Comparison of ENCODE assay signal across 9 mouse cellular contexts in the genomic region with DNA sequence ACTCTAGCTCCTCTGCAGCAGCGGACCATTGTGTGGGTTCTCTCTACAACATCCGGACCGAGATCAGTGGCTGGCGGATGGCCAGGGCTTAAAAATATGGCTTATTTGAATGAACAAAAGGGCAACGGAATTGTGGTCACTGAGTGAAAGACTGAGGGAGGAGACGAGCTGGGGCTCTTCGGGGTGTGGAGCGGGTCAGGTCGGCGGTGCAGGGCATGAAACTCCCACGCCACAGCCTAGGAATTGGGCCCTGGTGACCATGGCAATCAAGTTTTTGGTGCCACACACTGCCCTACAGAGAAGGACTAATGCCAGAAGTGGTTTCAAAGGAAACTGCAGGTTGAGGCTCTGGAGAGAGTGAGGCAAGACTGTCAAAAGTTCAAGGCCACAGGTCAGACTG. TPM values are rescaled to one million over a fixed set of nuclear protein-coding genes. Genes with fewer than 3 reads are reported as not detected.
A peak's percentile ranks its signal among the peaks of the same experiment; 100 is the strongest.
DNase-seq lines count a peak whose midpoint lies in the region; ATAC-seq and TF ChIP-seq lines count a peak whose summit lies in the region.
"Had no signal": no experiment of that assay in that cellular context is flagged by ENCODE, and none has a peak within 500 bp of the region (broad histone marks: within the 10 kb centered on the region; RNA-seq: fewer than 3 reads in every experiment).

No protein-coding gene starts in this region.

- no peak overlapping the region for H3K4me2 ChIP-seq in heart, embryonic 16.5 days (ENCODE audit: low read depth, low read length)
- peak overlapping the region; percentile 14; the same call in 1 of the 2 replicates for H3K4me2 ChIP-seq in kidney, embryonic 16.5 days (replicated peaks; ENCODE audit: low read depth, low read length)
- H3K4me2 ChIP-seq: heart, embryonic 13.5 days had no signal

- no peaks in the 10 kb centered on the region for H3K36me3 ChIP-seq in heart, embryonic 16.5 days (ENCODE audit: control insufficient read depth, insufficient read depth)
- H3K36me3 ChIP-seq in kidney, embryonic 16.5 days (ENCODE audit: insufficient read depth, low read length) = no peaks in the 10 kb centered on the region

- no peak overlapping the region for H3K9ac ChIP-seq in heart, embryonic 16.5 days (ENCODE audit: low read length)
- H3K9ac ChIP-seq in kidney, embryonic 16.5 days (replicated peaks; ENCODE audit: low read length) = 0 out of 2 replicates have a peak overlapping the region, but pooled peaks have one; percentile 45
- H3K9ac ChIP-seq: heart, embryonic 13.5 days had no signal

- ATAC-seq in heart, embryonic 16.5 days (replicated peaks; ENCODE audit: extremely low read depth, insufficient read depth, low FRiP score) = no peak
- no peak for ATAC-seq in kidney, embryonic 16.5 days (ENCODE audit: low FRiP score, low TSS enrichment)
- ATAC-seq in neutrophil, adult 5-6 weeks (ENCODE audit: extremely low read depth, insufficient number of reproducible peaks, low FRiP score, poor library complexity, severe bottlenecking) = peak; percentile 33; the same call in 1 of the 2 replicates

- TF ChIP-seq CTCF in brain, embryonic 14.5 days (IDR thresholded peaks at IDR 0.05; ENCODE audit: borderline replicate concordance, extremely low read depth, insufficient read depth, insufficient read length) = no peak

- H3K4me1 ChIP-seq in heart, embryonic 16.5 days (ENCODE audit: control insufficient read depth, insufficient read depth, low read length) = peaks cover 15% of the 10 kb centered on the region
- H3K4me1 ChIP-seq in kidney, embryonic 16.5 days (ENCODE audit: insufficient read depth, low read length) = peaks cover 55% of the 10 kb centered on the region

- H3K9me3 ChIP-seq in heart, embryonic 16.5 days (replicated peaks; ENCODE audit: control insufficient read depth, low read length) = no peaks in the 10 kb centered on the region
- no peaks in the 10 kb centered on the region for H3K9me3 ChIP-seq in kidney, embryonic 16.5 days (ENCODE audit: low read length)
- H3K9me3 ChIP-seq: heart, embryonic 13.5 days had no signal

- peak overlapping the region; percentile 58 for H3K27ac ChIP-seq in heart, embryonic 16.5 days (ENCODE audit: low read length)
- H3K27ac ChIP-seq in kidney, embryonic 16.5 days (ENCODE audit: low read length) = peak overlapping the region; percentile 92
- H3K27ac ChIP-seq: heart, embryonic 13.5 days had no signal

- no peak overlapping the region for H3K4me3 ChIP-seq in heart, embryonic 16.5 days (ENCODE audit: low read length)
- no peak overlapping the region for H3K4me3 ChIP-seq in kidney, embryonic 16.5 days (ENCODE audit: low read length)
- H3K4me3 ChIP-seq: heart, embryonic 13.5 days had no signal

- WGBS in heart, embryonic 16.5 days = 56% methylated on average over 11 of the region's 11 CpGs
- WGBS in kidney, embryonic 16.5 days = 10% methylated on average over 11 of the region's 11 CpGs

- H3K27me3 ChIP-seq in heart, embryonic 16.5 days (ENCODE audit: control insufficient read depth, insufficient read depth, low read length) = no peaks in the 10 kb centered on the region
- H3K27me3 ChIP-seq in kidney, embryonic 16.5 days (ENCODE audit: insufficient read depth, low read length) = no peaks in the 10 kb centered on the region
- H3K27me3 ChIP-seq: heart, embryonic 13.5 days had no signal

- DNase-seq in heart, adult 8-10 months (ENCODE audit: low spot score) = no peak
- peak; percentile 68 for DNase-seq in 3T3-L1 (ENCODE audit: low read depth, low spot score)
- DNase-seq in brain, embryonic 14.5 days (ENCODE audit: low read depth) = peak; percentile 80
- DNase-seq in left cerebral cortex, adult 8-10 months (ENCODE audit: low spot score in 2 of 2) = no peak
- DNase-seq in thymus, postnatal 25 days = no peak

- TF ChIP-seq POLR2A in brain, embryonic 14.5 days (IDR thresholded peaks at IDR 0.05; ENCODE audit: borderline replicate concordance, extremely low read depth, insufficient read depth, insufficient read length, poor library complexity, severe bottlenecking) = no peak

RNA-seq across cellular contexts. Expression of a gene that starts 2.2 kb away (rescaled TPM):
- polyA plus RNA-seq in heart, embryonic 16.5 days (2015; fragmentation: Nextera tagmentation; extraction: Ambion mirVana) = 157 and 161 TPM in 2 replicates
- 10 to 100 TPM in 1 of 4 experiments, 1 to 10 TPM in 3; 7.6 to 10.3 (median 9.6) TPM for total RNA-seq in heart, adult 8-10 months (2022)
- 30.8 and 34.4 TPM in 2 replicates for polyA plus RNA-seq in brain, embryonic 14.5 days (2012; rRNA removed)
- 95.5 and 98.5 TPM in 2 replicates for polyA plus RNA-seq in kidney, embryonic 16.5 days (2015; fragmentation: Nextera tagmentation; extraction: Ambion mirVana)
- total RNA-seq in neutrophil, adult 5-6 weeks (2017) = 11.5 and 12.2 TPM in 2 replicates
- total RNA-seq in left cerebral cortex, adult 8-10 months (2022) = 10 to 100 TPM; 52.4 to 56.6 (median 55.3) TPM

RNA-seq across cellular contexts. Expression of a gene that starts 8.3 kb away (rescaled TPM):
- polyA plus RNA-seq in heart, embryonic 16.5 days (2015; fragmentation: Nextera tagmentation; extraction: Ambion mirVana) = 5.4 and 6.1 TPM in 2 replicates
- 100 to 1,000 TPM in 1 of 4 experiments, 10 to 100 TPM in 3; 64.7 to 103 (median 72.9) TPM for total RNA-seq in heart, adult 8-10 months (2022)
- polyA plus RNA-seq in brain, embryonic 14.5 days (2012; rRNA removed) = 89.4 and 128 TPM in 2 replicates
- 35.2 and 38.1 TPM in 2 replicates for polyA plus RNA-seq in kidney, embryonic 16.5 days (2015; fragmentation: Nextera tagmentation; extraction: Ambion mirVana)
- total RNA-seq in neutrophil, adult 5-6 weeks (2017) = 0.37 TPM in 1 of 2 replicates, not detected in the other
- 10 to 100 TPM; 73.0 to 81.8 (median 75.8) TPM for total RNA-seq in left cerebral cortex, adult 8-10 months (2022)

RNA-seq across cellular contexts. Expression of a gene that starts 32.5 kb away (rescaled TPM):
- polyA plus RNA-seq in heart, embryonic 16.5 days (2015; fragmentation: Nextera tagmentation; extraction: Ambion mirVana) = 22.4 and 24.3 TPM in 2 replicates
- 10 to 100 TPM; 25.4 to 39.1 (median 28.2) TPM for total RNA-seq in heart, adult 8-10 months (2022)
- 75.6 and 78.9 TPM in 2 replicates for polyA plus RNA-seq in brain, embryonic 14.5 days (2012; rRNA removed)
- polyA plus RNA-seq in kidney, embryonic 16.5 days (2015; fragmentation: Nextera tagmentation; extraction: Ambion mirVana) = 33.6 and 37.3 TPM in 2 replicates
- 5.0 and 9.6 TPM in 2 replicates for total RNA-seq in neutrophil, adult 5-6 weeks (2017)
- total RNA-seq in left cerebral cortex, adult 8-10 months (2022) = 100 to 1,000 TPM; 180 to 198 (median 188) TPM

RNA-seq across cellular contexts. Expression of a gene that starts 52.1 kb away (rescaled TPM):
- polyA plus RNA-seq in heart, embryonic 16.5 days (2015; fragmentation: Nextera tagmentation; extraction: Ambion mirVana) = not detected in 2 replicates
- total RNA-seq in heart, adult 8-10 months (2022) = not detected
- polyA plus RNA-seq in brain, embryonic 14.5 days (2012; rRNA removed) = not detected in 2 replicates
- not detected in 2 replicates for polyA plus RNA-seq in kidney, embryonic 16.5 days (2015; fragmentation: Nextera tagmentation; extraction: Ambion mirVana)
- total RNA-seq in neutrophil, adult 5-6 weeks (2017) = not detected in 2 replicates
- total RNA-seq in left cerebral cortex, adult 8-10 months (2022) = not detected
- polyA plus RNA-seq: heart, embryonic 13.5 days had no signal

RNA-seq across cellular contexts. Expression of a gene that starts 56.2 kb away (rescaled TPM):
- polyA plus RNA-seq in heart, embryonic 16.5 days (2015; fragmentation: Nextera tagmentation; extraction: Ambion mirVana) = 769 and 804 TPM in 2 replicates
- 1,000 to 10,000 TPM; 2,119 to 2,448 (median 2,260) TPM for total RNA-seq in heart, adult 8-10 months (2022)
- 262 and 283 TPM in 2 replicates for polyA plus RNA-seq in brain, embryonic 14.5 days (2012; rRNA removed)
- polyA plus RNA-seq in kidney, embryonic 16.5 days (2015; fragmentation: Nextera tagmentation; extraction: Ambion mirVana) = 281 and 293 TPM in 2 replicates
- total RNA-seq in neutrophil, adult 5-6 weeks (2017) = 86.2 and 108 TPM in 2 replicates
- 100 to 1,000 TPM; 453 to 537 (median 485) TPM for total RNA-seq in left cerebral cortex, adult 8-10 months (2022)

Comparison
In these comparisons a context has a peak if more than half of its experiments do, and no peak if none do; other contexts are left out.
1. DNase-seq: peak in 3T3-L1 (single experiment) and brain, embryonic 14.5 days (single experiment); none in heart, adult 8-10 months (single experiment), left cerebral cortex, adult 8-10 months (0 of 2) and thymus, postnatal 25 days (single experiment).
2. RNA of a gene that starts 8.3 kb away (total RNA-seq): 73.0 to 81.8 TPM in left cerebral cortex, adult 8-10 months and 64.7 to 103 TPM in heart, adult 8-10 months; 0.37 TPM in neutrophil, adult 5-6 weeks; every median in the first group is over 10 times any median in the second.
3. RNA of a gene that starts 32.5 kb away (total RNA-seq): 180 to 198 TPM in left cerebral cortex, adult 8-10 months; 25.4 to 39.1 TPM in heart, adult 8-10 months and 5.0 to 9.6 TPM in neutrophil, adult 5-6 weeks; every median in the first group is over 4 times any median in the second.